In the genomic region with DNA sequence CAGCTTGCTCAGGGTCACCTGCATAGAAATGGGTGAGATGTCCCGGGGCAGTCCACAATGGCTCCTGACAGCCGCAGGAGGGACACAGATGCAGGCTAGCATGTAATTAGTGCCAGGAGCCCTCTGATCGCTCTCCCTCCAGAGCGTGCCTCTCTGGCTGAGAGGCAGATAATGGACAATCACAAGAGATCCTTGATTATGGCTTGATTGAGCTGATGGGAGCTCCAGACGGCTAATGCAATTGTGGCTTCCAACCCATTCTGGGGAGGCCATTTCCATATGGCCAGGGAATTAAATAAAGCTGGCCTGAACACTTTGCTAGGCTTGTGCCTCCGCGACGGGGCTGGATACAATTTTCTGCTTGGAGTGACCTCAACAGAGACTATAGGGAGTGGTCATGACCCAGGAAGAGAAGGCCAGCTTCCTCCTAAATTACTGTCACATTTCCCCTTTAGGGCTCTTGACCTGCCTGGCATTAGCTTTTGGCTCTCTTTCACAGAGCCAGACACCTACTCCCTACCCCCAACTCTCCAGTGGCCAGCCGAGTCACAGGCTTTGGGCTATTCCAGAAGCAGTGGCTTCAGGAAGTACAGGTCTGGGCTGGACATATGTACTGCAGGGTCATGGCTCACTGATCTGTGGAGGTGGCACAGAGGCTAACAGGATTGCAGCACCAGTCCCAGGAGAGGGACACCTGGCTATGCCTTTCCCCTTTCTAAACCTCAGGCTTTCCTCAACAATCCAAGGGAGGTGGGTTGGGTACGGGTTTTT, we compare ENCODE assay signal across 20 mouse cellular contexts.
A peak's percentile ranks its signal among the peaks of the same experiment; 100 is the strongest.
DNase-seq lines count a peak whose midpoint lies in the region; ATAC-seq and TF ChIP-seq lines count a peak whose summit lies in the region.
"Had no signal": no experiment of that assay in that cellular context is flagged by ENCODE, and none has a peak within 500 bp of the region (broad histone marks: within the 10 kb centered on the region; RNA-seq: fewer than 3 reads in every experiment).

No protein-coding gene starts in this region.

- 17% methylated on average over 10 of the region's 10 CpGs for WGBS in forebrain, embryonic 11.5 days
- WGBS in forebrain, embryonic 15.5 days = 23% methylated on average over 10 of the region's 10 CpGs
- 26% methylated on average over 10 of the region's 10 CpGs for WGBS in midbrain, embryonic 12.5 days
- WGBS in midbrain, postnatal 0 days = 40% methylated on average over 10 of the region's 10 CpGs
- WGBS in hindbrain, embryonic 12.5 days = 20% methylated on average over 10 of the region's 10 CpGs

- no peaks in the 10 kb centered on the region for H3K36me3 ChIP-seq in forebrain, embryonic 11.5 days (ENCODE audit: control insufficient read depth, insufficient read depth, low read length)
- no peaks in the 10 kb centered on the region for H3K36me3 ChIP-seq in forebrain, embryonic 15.5 days
- no peaks in the 10 kb centered on the region for H3K36me3 ChIP-seq in midbrain, embryonic 12.5 days
- no peaks in the 10 kb centered on the region for H3K36me3 ChIP-seq in midbrain, postnatal 0 days (ENCODE audit: insufficient read depth, low read length)
- no peaks in the 10 kb centered on the region for H3K36me3 ChIP-seq in hindbrain, embryonic 12.5 days
- H3K36me3 ChIP-seq: embryonic facial prominence, embryonic 15.5 days; heart, embryonic 10.5 days; stomach, embryonic 15.5 days had no signal

- intact Hi-C loops in left cerebral cortex, postnatal 14 days (cut with DNase I) = no loop called here

- no peak overlapping the region for H3K4me3 ChIP-seq in forebrain, embryonic 11.5 days (ENCODE audit: low read depth, low read length)
- H3K4me3 ChIP-seq in forebrain, embryonic 15.5 days = no peak overlapping the region
- H3K4me3 ChIP-seq in midbrain, embryonic 12.5 days = no peak overlapping the region
- H3K4me3 ChIP-seq in midbrain, postnatal 0 days (ENCODE audit: low read depth, low read length) = no peak overlapping the region
- H3K4me3 ChIP-seq in hindbrain, embryonic 12.5 days = no peak overlapping the region
- H3K4me3 ChIP-seq: embryonic facial prominence, embryonic 15.5 days; heart, embryonic 10.5 days; myocyte; stomach, embryonic 15.5 days had no signal

- peaks cover 10% of the 10 kb centered on the region for H3K27me3 ChIP-seq in forebrain, embryonic 11.5 days (ENCODE audit: control insufficient read depth, insufficient read depth, low read length)
- no peaks in the 10 kb centered on the region for H3K27me3 ChIP-seq in forebrain, embryonic 15.5 days
- peaks cover 36% of the 10 kb centered on the region for H3K27me3 ChIP-seq in midbrain, embryonic 12.5 days
- no peaks in the 10 kb centered on the region for H3K27me3 ChIP-seq in midbrain, postnatal 0 days (ENCODE audit: insufficient read depth, low read length)
- no peaks in the 10 kb centered on the region for H3K27me3 ChIP-seq in hindbrain, embryonic 12.5 days
- H3K27me3 ChIP-seq: embryonic facial prominence, embryonic 15.5 days had no signal

- H3K4me2 ChIP-seq in forebrain, embryonic 11.5 days (ENCODE audit: low read depth, low read length, severe bottlenecking) = no peak overlapping the region
- no peak overlapping the region for H3K4me2 ChIP-seq in forebrain, embryonic 15.5 days (replicated peaks)
- H3K4me2 ChIP-seq in midbrain, embryonic 12.5 days (replicated peaks) = no peak overlapping the region
- no peak overlapping the region for H3K4me2 ChIP-seq in midbrain, postnatal 0 days (ENCODE audit: low read depth, low read length, poor library complexity, severe bottlenecking)
- no peak overlapping the region for H3K4me2 ChIP-seq in hindbrain, embryonic 12.5 days (replicated peaks)
- H3K4me2 ChIP-seq: embryonic facial prominence, embryonic 15.5 days; stomach, embryonic 15.5 days had no signal

- no peak overlapping the region for H3K9ac ChIP-seq in forebrain, embryonic 11.5 days (ENCODE audit: low read length)
- no peak overlapping the region for H3K9ac ChIP-seq in forebrain, embryonic 15.5 days (replicated peaks)
- H3K9ac ChIP-seq in midbrain, embryonic 12.5 days (replicated peaks) = no peak overlapping the region
- no peak overlapping the region for H3K9ac ChIP-seq in midbrain, postnatal 0 days (replicated peaks; ENCODE audit: low read length, poor library complexity, severe bottlenecking)
- H3K9ac ChIP-seq in hindbrain, embryonic 12.5 days = no peak overlapping the region
- H3K9ac ChIP-seq: embryonic facial prominence, embryonic 15.5 days; stomach, embryonic 15.5 days had no signal

- no peaks in the 10 kb centered on the region for H3K9me3 ChIP-seq in forebrain, embryonic 11.5 days (ENCODE audit: control insufficient read depth, low read length)
- H3K9me3 ChIP-seq in forebrain, embryonic 15.5 days = no peaks in the 10 kb centered on the region
- no peaks in the 10 kb centered on the region for H3K9me3 ChIP-seq in midbrain, embryonic 12.5 days
- H3K9me3 ChIP-seq in midbrain, postnatal 0 days (ENCODE audit: low read length) = no peaks in the 10 kb centered on the region
- no peaks in the 10 kb centered on the region for H3K9me3 ChIP-seq in hindbrain, embryonic 12.5 days (replicated peaks)
- H3K9me3 ChIP-seq: embryonic facial prominence, embryonic 15.5 days; heart, embryonic 10.5 days; stomach, embryonic 15.5 days had no signal

- ATAC-seq in forebrain, embryonic 11.5 days (replicated peaks; ENCODE audit: low FRiP score) = no peak
- ATAC-seq in forebrain, embryonic 15.5 days (replicated peaks) = no peak
- peak; percentile 74 for ATAC-seq in midbrain, embryonic 12.5 days (ENCODE audit: low FRiP score, low read depth)
- ATAC-seq in midbrain, postnatal 0 days (ENCODE audit: low FRiP score) = no peak
- ATAC-seq in hindbrain, embryonic 12.5 days (ENCODE audit: low FRiP score) = peak; percentile 81
- ATAC-seq: intestine, embryonic 16.5 days had no signal

- peaks cover 8% of the 10 kb centered on the region; the same call in 1 of the 2 replicates for H3K4me1 ChIP-seq in forebrain, embryonic 11.5 days (replicated peaks; ENCODE audit: control insufficient read depth, insufficient read depth, low read length)
- H3K4me1 ChIP-seq in forebrain, embryonic 15.5 days = peaks cover 7% of the 10 kb centered on the region
- peaks cover 23% of the 10 kb centered on the region for H3K4me1 ChIP-seq in midbrain, embryonic 12.5 days
- H3K4me1 ChIP-seq in midbrain, postnatal 0 days (ENCODE audit: insufficient read depth, low read length) = no peaks in the 10 kb centered on the region
- peaks cover 22% of the 10 kb centered on the region for H3K4me1 ChIP-seq in hindbrain, embryonic 12.5 days
- H3K4me1 ChIP-seq: embryonic facial prominence, embryonic 15.5 days; heart, embryonic 10.5 days; stomach, embryonic 15.5 days had no signal

- no peak overlapping the region for H3K27ac ChIP-seq in forebrain, embryonic 11.5 days (ENCODE audit: low read depth, low read length)
- no peak overlapping the region for H3K27ac ChIP-seq in forebrain, embryonic 15.5 days (replicated peaks)
- peak overlapping the region; percentile 46 for H3K27ac ChIP-seq in midbrain, embryonic 12.5 days (replicated peaks)
- H3K27ac ChIP-seq in midbrain, postnatal 0 days (ENCODE audit: low read depth, low read length) = no peak overlapping the region
- peak overlapping the region; percentile 64 for H3K27ac ChIP-seq in hindbrain, embryonic 12.5 days
- H3K27ac ChIP-seq: embryonic facial prominence, embryonic 15.5 days; heart, embryonic 10.5 days; stomach, embryonic 15.5 days had no signal

- peak; percentile 51 for DNase-seq in forebrain, embryonic 11.5 days (ENCODE audit: low spot score)
- DNase-seq in midbrain, postnatal 0 days (ENCODE audit: low spot score) = no peak
- peak; percentile 86 for DNase-seq in retina, postnatal 1 day
- DNase-seq in layer of hippocampus, adult 9-10 months (ENCODE audit: low spot score) = no peak
- DNase-seq in left cerebral cortex, postnatal 14 days (ENCODE audit: low spot score in 2 of 2) = no peak
- DNase-seq: adrenal gland, postnatal 25 days; gastrocnemius, postnatal 14 days; heart, postnatal 36 days; kidney, postnatal 10 days; liver; lung, adult 2 months; thymus, postnatal 25 days had no signal

- no peak for TF ChIP-seq CTCF in midbrain, postnatal 0 days (IDR thresholded peaks at IDR 0.05)

Comparison
In these comparisons a context has a peak if more than half of its experiments do, and no peak if none do; other contexts are left out.
1. ATAC-seq: peak in midbrain, embryonic 12.5 days (single experiment) and hindbrain, embryonic 12.5 days (single experiment); none in forebrain, embryonic 11.5 days (single experiment), forebrain, embryonic 15.5 days (single experiment) and midbrain, postnatal 0 days (single experiment).
2. H3K27ac ChIP-seq: peak in midbrain, embryonic 12.5 days (single experiment) and hindbrain, embryonic 12.5 days (single experiment); none in forebrain, embryonic 11.5 days (single experiment), forebrain, embryonic 15.5 days (single experiment) and midbrain, postnatal 0 days (single experiment).
3. DNase-seq: peak in forebrain, embryonic 11.5 days (single experiment) and retina, postnatal 1 day (single experiment); none in midbrain, postnatal 0 days (single experiment), layer of hippocampus, adult 9-10 months (single experiment) and left cerebral cortex, postnatal 14 days (0 of 2).